Mouse (Mus musculus) ES-E14 (cell line): ENCODE measurements at regions not wholly inside any gene's neighbourhood (a gene's known extent, or its start where the extent isn't known, plus 50 kb on each side); places are given as distances from the start of the nearest gene placed in this dataset.

Experiments used
- CHD2 ChIP-seq: IDR thresholded peaks from 2 replicates; pipeline ENCODE4 v1.6.1; 2014; ENCODE audit warnings: mild to moderate bottlenecking, low read depth, low read length, inconsistent platforms
- HCFC1 ChIP-seq: IDR thresholded peaks from 2 replicates; pipeline ENCODE4 v1.6.1; 2012; ENCODE audit warnings: low read length, inconsistent platforms, borderline replicate concordance; ENCODE audit not compliant: insufficient read depth
- MAFK ChIP-seq: IDR thresholded peaks from 2 replicates; pipeline ENCODE4 v1.6.1; 2014; ENCODE audit warnings: mild to moderate bottlenecking, low read depth, low read length, inconsistent platforms; ENCODE audit not compliant: insufficient read depth
- ZC3H11A ChIP-seq: IDR thresholded peaks from 2 replicates; pipeline ENCODE4 v1.6.1; 2012; ENCODE audit warnings: low read depth, mild to moderate bottlenecking, inconsistent platforms, low read length, borderline replicate concordance

GRCm38 (mm10) chr15:56378511-56378910 is 1098.9 kb downstream of the Slc22a22 start:
- no peak for TF ChIP-seq HCFC1
- TF ChIP-seq MAFK = no peak
- no peak for TF ChIP-seq ZC3H11A
- TF ChIP-seq CHD2 = no peak
